Mouse (Mus musculus) heart, embryonic 12.5 days (tissue): Measurements from ENCODE around the gene Ifna14. TPM values are rescaled to one million over a fixed set of nuclear protein-coding genes. Genes with fewer than 3 reads are reported as not detected.
A peak's percentile ranks its signal among the peaks of the same experiment; 100 is the strongest.
"Not testable (repeated sequence)": the region's sequence is repeated elsewhere in the genome, so short reads cannot be mapped to it uniquely, and the experiment has no call there.

Source experiments
- ATAC-seq: fragments of 200-750 bp; cut with Nextera tagmentation; 2 replicates; pipeline ENCODE4 v1.8.0; 2017; ENCODE audit warnings: moderate TSS enrichment, moderate library complexity; ENCODE audit not compliant: insufficient number of reproducible peaks, low FRiP score
- H3K27ac ChIP-seq: fragments of 300-500 bp; sonication (generic); 2 replicates; pipeline ENCODE4 v1.5.1; 2016; ENCODE audit warnings: mild to moderate bottlenecking, moderate library complexity; ENCODE audit not compliant: poor library complexity, severe bottlenecking
- H3K27me3 ChIP-seq: fragments of 300-500 bp; sonication (generic); replicated peaks from 2 replicates; pipeline ENCODE4 v1.6.1; 2016; ENCODE audit warnings: mild to moderate bottlenecking, moderate library complexity
- H3K36me3 ChIP-seq: fragments of 300-500 bp; sonication (generic); 2 replicates; pipeline ENCODE4 v1.6.1; 2016; ENCODE audit warnings: mild to moderate bottlenecking, moderate library complexity
- H3K4me1 ChIP-seq: fragments of 300-500 bp; sonication (generic); replicated peaks from 2 replicates; pipeline ENCODE4 v1.6.1; 2016; ENCODE audit warnings: mild to moderate bottlenecking
- H3K4me2 ChIP-seq: fragments of 300-500 bp; sonication (generic); 2 replicates; pipeline ENCODE4 v1.6.1; 2016; ENCODE audit warnings: mild to moderate bottlenecking, moderate library complexity
- H3K4me3 ChIP-seq: fragments of 300-500 bp; sonication (generic); 2 replicates; pipeline ENCODE4 v1.5.1; 2016; ENCODE audit warnings: mild to moderate bottlenecking
- H3K9ac ChIP-seq: fragments of 300-500 bp; sonication (generic); 2 replicates; pipeline ENCODE4 v1.6.1; 2016; ENCODE audit warnings: mild to moderate bottlenecking, moderate library complexity
- H3K9me3 ChIP-seq: fragments of 300-500 bp; sonication (generic); replicated peaks from 2 replicates; pipeline ENCODE4 v1.6.1; 2016; ENCODE audit warnings: mild to moderate bottlenecking, moderate library complexity
- WGBS: fragments of 180-500 bp; shearing (Covaris S2); methylation state at CpG from one replicate; pipeline ENCODE4 v1.1.7; 2016; 5-methylcytosine and 5-hydroxymethylcytosine counted together
- polyA plus RNA-seq: library from polyadenylated mRNA; unstranded; fragments of >200 nt; fragmentation: Nextera tagmentation; extraction: Ambion mirVana; gene quantifications from 2 replicates; pipeline ENCODE4 v1.2.1, GENCODE M21; 2016

Ifna14 gene
- polyA plus RNA-seq, result not detected in 2 replicates

- Histone ChIP-seq H3K4me3 (no peak within 1 kb of the TSS), H3K9me3 (no peaks in the 10 kb centered on the region), H3K27ac (no peak within 1 kb of the TSS), H3K4me1 (no peaks in the 10 kb centered on the region), H3K27me3 (no peaks in the 10 kb centered on the region), H3K36me3 (no peaks in the 10 kb centered on the region), H3K9ac (no peak within 1 kb of the TSS), H3K4me2 (no peak within 1 kb of the TSS)
- 56% methylated on average over 1 of the region's 1 CpGs for WGBS
- no peak for ATAC-seq
These were observed at the start of gene Ifna14 for GRCm38 (mm10) chr4:88571698-88572097. Gene Ifna14 (minus strand): TSS chr4:88571798.

- H3K9me3 ChIP-seq, result no peaks in the 10 kb centered on the region
These were observed 31.7 kb upstream of the Ifna14 start, which contains the start of gene Ifna12 for GRCm38 (mm10) chr4:88603276-88603675. Gene Ifna12 (minus strand): TSS chr4:88603376.

GRCm38 (mm10) chr4:88592285-88592684 is 20.7 kb upstream of the Ifna14 start, which contains the start of gene Ifna9:
Gene Ifna9 (minus strand): TSS chr4:88592385.
- Histone ChIP-seq H3K4me2 (no peak within 1 kb of the TSS), H3K27me3 (no peaks in the 10 kb centered on the region), H3K4me3 (no peak within 1 kb of the TSS), H3K27ac (no peak within 1 kb of the TSS), H3K36me3 (no peaks in the 10 kb centered on the region), H3K9me3 (no peaks in the 10 kb centered on the region), H3K4me1 (no peaks in the 10 kb centered on the region), H3K9ac (no peak within 1 kb of the TSS)
- WGBS, result 74% methylated on average over 1 of the region's 1 CpGs
- ATAC-seq, result no peak

More at GRCm38 (mm10) chr4:88603276-88603675, 31.7 kb upstream of the Ifna14 start, which contains the start of gene Ifna12:
- no peak within 1 kb of the TSS for H3K4me2 ChIP-seq
- H3K27ac ChIP-seq, result no peak within 1 kb of the TSS
- H3K4me3 ChIP-seq, result no peak within 1 kb of the TSS
- H3K36me3 ChIP-seq, result no peaks in the 10 kb centered on the region
- H3K9ac ChIP-seq, result no peak within 1 kb of the TSS
- H3K27me3 ChIP-seq, result no peaks in the 10 kb centered on the region
- ATAC-seq, result no peak
- H3K4me1 ChIP-seq, result no peaks in the 10 kb centered on the region

- H3K9me3 ChIP-seq, result no peaks in the 10 kb centered on the region
- no peak for ATAC-seq
- H3K27me3 ChIP-seq, result no peaks in the 10 kb centered on the region
- no peaks in the 10 kb centered on the region for H3K4me1 ChIP-seq
- no peak overlapping the region for H3K9ac ChIP-seq
- H3K4me2 ChIP-seq, result no peak overlapping the region
- H3K27ac ChIP-seq, result no peak overlapping the region
- 86% methylated on average over 1 of the region's 1 CpGs for WGBS
- no peak overlapping the region for H3K4me3 ChIP-seq
- no peaks in the 10 kb centered on the region for H3K36me3 ChIP-seq
These were observed 9.8 kb downstream of the Ifna14 start for GRCm38 (mm10) chr4:88561791-88562190.

GRCm38 (mm10) chr4:88558145-88558544 is 13.5 kb downstream of the Ifna14 start, which contains the start of gene Ifna15:
Gene Ifna15 (minus strand): TSS chr4:88558245.
- H3K4me2 ChIP-seq, H3K36me3 ChIP-seq, ATAC-seq, H3K27ac ChIP-seq, H3K4me3 ChIP-seq, H3K9ac ChIP-seq, H3K27me3 ChIP-seq, H3K9me3 ChIP-seq, H3K4me1 ChIP-seq: not testable (repeated sequence)

- WGBS, result 27% methylated on average over 22 of the region's 22 CpGs
- H3K27me3 ChIP-seq, result no peaks in the 10 kb centered on the region
- no peak overlapping the region for H3K27ac ChIP-seq
- H3K9ac ChIP-seq, result 0 out of 2 replicates have a peak overlapping the region, but pooled peaks have one; percentile 61
- no peaks in the 10 kb centered on the region for H3K9me3 ChIP-seq
- H3K36me3 ChIP-seq, result no peaks in the 10 kb centered on the region
- H3K4me3 ChIP-seq, result peak overlapping the region; percentile 48
- ATAC-seq, result peak; percentile 48
- H3K4me2 ChIP-seq, result peak overlapping the region; percentile 85
- H3K4me1 ChIP-seq, result peaks cover 6% of the 10 kb centered on the region; the same call in 1 of the 2 replicates
These were observed 21.2 kb downstream of the Ifna14 start for GRCm38 (mm10) chr4:88550161-88550945.

- no peak for ATAC-seq
- no peaks in the 10 kb centered on the region for H3K27me3 ChIP-seq
- 81% methylated on average over 1 of the region's 1 CpGs for WGBS
These were observed 23.6 kb downstream of the Ifna14 start for GRCm38 (mm10) chr4:88547986-88548385.

GRCm38 (mm10) chr4:88543649-88544234 is 27.9 kb downstream of the Ifna14 start:
- H3K27me3 ChIP-seq, result no peaks in the 10 kb centered on the region
- H3K4me2 ChIP-seq, result no peak overlapping the region
- 52% methylated on average over 2 of the region's 2 CpGs for WGBS
- no peaks in the 10 kb centered on the region for H3K9me3 ChIP-seq
- H3K27ac ChIP-seq, result no peak overlapping the region
- no peak overlapping the region for H3K4me3 ChIP-seq
- no peak overlapping the region for H3K9ac ChIP-seq
- ATAC-seq, result no peak
- H3K4me1 ChIP-seq, result no peaks in the 10 kb centered on the region
- no peaks in the 10 kb centered on the region for H3K36me3 ChIP-seq

More at GRCm38 (mm10) chr4:88547986-88548385, 23.6 kb downstream of the Ifna14 start:
- Histone ChIP-seq H3K27ac (no peak overlapping the region), H3K9me3 (no peaks in the 10 kb centered on the region), H3K4me3 (no peak overlapping the region), H3K9ac (no peak overlapping the region), H3K4me2 (no peak overlapping the region), H3K4me1 (peaks cover 4% of the 10 kb centered on the region; the same call in 1 of the 2 replicates), H3K36me3 (no peaks in the 10 kb centered on the region)

- WGBS, result 52% methylated on average over 12 of the region's 12 CpGs
- no peak overlapping the region for H3K9ac ChIP-seq
- no peaks in the 10 kb centered on the region for H3K27me3 ChIP-seq
- H3K4me2 ChIP-seq, result peak overlapping the region; percentile 1; the same call in 1 of the 2 replicates
- no peak for ATAC-seq
- no peaks in the 10 kb centered on the region for H3K9me3 ChIP-seq
- H3K36me3 ChIP-seq, result no peaks in the 10 kb centered on the region
- H3K27ac ChIP-seq, result no peak overlapping the region
- H3K4me1 ChIP-seq, result no peaks in the 10 kb centered on the region
- no peak overlapping the region for H3K4me3 ChIP-seq
These were observed 34.3 kb downstream of the Ifna14 start for GRCm38 (mm10) chr4:88537328-88537727.

- ATAC-seq, result no peak
- H3K27me3 ChIP-seq, result no peaks in the 10 kb centered on the region
- 77% methylated on average over 7 of the region's 7 CpGs for WGBS
- H3K36me3 ChIP-seq, result no peaks in the 10 kb centered on the region
- no peak overlapping the region for H3K27ac ChIP-seq
- H3K9ac ChIP-seq, result no peak overlapping the region
- no peak overlapping the region for H3K4me3 ChIP-seq
- H3K4me2 ChIP-seq, result no peak overlapping the region
- no peaks in the 10 kb centered on the region for H3K4me1 ChIP-seq
- no peaks in the 10 kb centered on the region for H3K9me3 ChIP-seq
These were observed 35.0 kb downstream of the Ifna14 start for GRCm38 (mm10) chr4:88536640-88537039.

- Histone ChIP-seq H3K4me2 (no peak overlapping the region), H3K9ac (no peak overlapping the region), H3K4me3 (no peak overlapping the region), H3K27ac (no peak overlapping the region), H3K9me3 (no peaks in the 10 kb centered on the region), H3K27me3 (no peaks in the 10 kb centered on the region), H3K4me1 (no peaks in the 10 kb centered on the region), H3K36me3 (no peaks in the 10 kb centered on the region)
- peak; percentile 22; the same call in 1 of the 2 replicates for ATAC-seq
- WGBS, result 77% methylated on average over 1 of the region's 1 CpGs
These were observed 35.9 kb downstream of the Ifna14 start for GRCm38 (mm10) chr4:88535742-88536141.
